Comparison of ENCODE assay signal across 20 mouse cellular contexts in the genomic region with DNA sequence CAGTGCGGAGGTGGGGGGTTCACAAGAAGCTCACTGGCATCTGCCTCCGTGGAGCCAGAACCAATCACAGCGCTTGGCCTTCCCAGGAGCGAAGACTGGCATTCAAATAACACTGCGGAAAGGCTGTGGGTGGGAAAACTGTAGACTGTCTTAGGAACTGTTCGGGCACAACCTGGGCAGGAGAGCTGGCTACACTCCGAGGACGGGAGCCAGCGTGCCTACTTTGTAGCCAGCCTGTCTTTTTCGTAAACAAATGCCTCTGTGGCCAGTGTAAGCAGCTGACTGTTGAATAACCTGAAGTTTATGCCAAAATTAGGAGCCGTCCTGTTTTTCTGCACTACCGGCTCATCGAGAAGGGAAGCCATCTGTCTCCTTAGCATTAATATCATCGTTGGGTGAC.
DNase-seq lines count a peak whose midpoint lies in the region; ATAC-seq lines count a peak whose summit lies in the region.
"Had no signal": no experiment of that assay in that cellular context is flagged by ENCODE, and none has a peak within 500 bp of the region (broad histone marks: within the 10 kb centered on the region; RNA-seq: fewer than 3 reads in every experiment).

No protein-coding gene starts in this region.

- peak; percentile 57 for ATAC-seq in frontal cortex, adult (ENCODE audit: low TSS enrichment)
- ATAC-seq: forebrain, embryonic 14.5 days; intestine, postnatal 0 days; Patski had no signal

- intact Hi-C loops in gastrocnemius, postnatal 14 days (cut with DNase I; ENCODE audit: low total_unique reads) = no loop called here

- DNase-seq in frontal cortex, postnatal 25 days (ENCODE audit: low spot score in 2 of 2) = no peak
- DNase-seq in cerebellum, adult 11-12 months = peak; percentile 57
- DNase-seq in cerebellum, adult 9-11 months = peak; percentile 64
- peak; percentile 25 for DNase-seq in fat pad, adult 2 months (ENCODE audit: extremely low read depth, low read depth, low spot score)
- no peak for DNase-seq in frontal cortex, adult 2 months (ENCODE audit: extremely low spot score in 1 of 2, low spot score in 1 of 2)
- no peak for DNase-seq in gastrocnemius, postnatal 14 days
- DNase-seq in right cerebral cortex, postnatal 4 days = no peak
- DNase-seq: adrenal gland, postnatal 14 days; heart, adult 18-20 months; heart, postnatal 4 days; kidney, adult 9 months; kidney, postnatal 10 days; layer of hippocampus, adult 9-11 months; lung, postnatal 36 days; right cerebral cortex, adult 18-20 months; thymus, adult 2 months had no signal

Comparison
In these comparisons a context has a peak if more than half of its experiments do, and no peak if none do; other contexts are left out.
1. DNase-seq: peak in cerebellum, adult 11-12 months (single experiment), cerebellum, adult 9-11 months (single experiment) and fat pad, adult 2 months (single experiment); none in frontal cortex, postnatal 25 days (0 of 2), frontal cortex, adult 2 months (0 of 2), gastrocnemius, postnatal 14 days (single experiment) and right cerebral cortex, postnatal 4 days (single experiment).